Mouse (Mus musculus) cortical plate, adult 2 months (tissue): ENCODE data around the gene Hmgcs2.

Source experiments
- CTCF ChIP-seq: fragments of 200-500 bp; IDR thresholded peaks from 2 replicates; pipeline ENCODE4 v1.5.1; 2011; ENCODE audit warnings: mild to moderate bottlenecking, control low read depth, low read length; ENCODE audit not compliant: insufficient read depth; ENCODE audit errors: extremely low read depth
- POLR2A ChIP-seq: fragments of 200-500 bp; IDR thresholded peaks from 2 replicates; pipeline ENCODE4 v1.6.1; 2011; ENCODE audit warnings: mild to moderate bottlenecking, low read length, control low read depth; ENCODE audit not compliant: insufficient read depth; ENCODE audit errors: extremely low read depth

GRCm38 (mm10) chr3:98355344-98356025 lies 75.2 kb downstream of the Hmgcs2 start:
- no peak for TF ChIP-seq POLR2A
- TF ChIP-seq CTCF, result no peak
